8 mouse cellular contexts compared by ENCODE assay signal in genomic region chr5:112718655-112719306, GRCm38 (mm10).
DNase-seq lines count a peak whose midpoint lies in the region; ATAC-seq and TF ChIP-seq lines count a peak whose summit lies in the region.

No protein-coding gene starts in this region.

- no peaks in the 10 kb centered on the region for H3K9me3 ChIP-seq in forebrain, embryonic 13.5 days (replicated peaks)

- TF ChIP-seq POLR2A in testis, adult 2 months (IDR thresholded peaks at IDR 0.05; ENCODE audit: control insufficient read depth, low read depth, low read length) = no peak

- peaks cover 10% of the 10 kb centered on the region for H3K4me1 ChIP-seq in forebrain, embryonic 13.5 days
- H3K4me1 ChIP-seq in testis, adult 2 months (ENCODE audit: control insufficient read depth, insufficient read depth, low read length) = 0 out of 2 replicates have a peak, but pooled peaks cover 2% of the 10 kb centered on the region

- peak; percentile 27; the same call in 1 of the 2 replicates for TF ChIP-seq CTCF in testis, adult 2 months (IDR thresholded peaks at IDR 0.05; ENCODE audit: control insufficient read depth, insufficient read depth, insufficient replicate concordance, low read depth, low read length)

- no peak overlapping the region for H3K9ac ChIP-seq in forebrain, embryonic 13.5 days

- H3K4me2 ChIP-seq in forebrain, embryonic 13.5 days = peak overlapping the region; percentile 10; the same call in 1 of the 2 replicates

- 36% methylated on average over 12 of the region's 12 CpGs for WGBS in forebrain, embryonic 13.5 days

- no peak for ATAC-seq in forebrain, embryonic 13.5 days

- no peak overlapping the region for H3K4me3 ChIP-seq in forebrain, embryonic 13.5 days
- no peak overlapping the region for H3K4me3 ChIP-seq in testis, adult 2 months (ENCODE audit: control insufficient read depth, low read depth, low read length)

- 0 out of 2 replicates have a peak, but pooled peaks cover 6% of the 10 kb centered on the region for H3K27me3 ChIP-seq in forebrain, embryonic 13.5 days
- no peaks in the 10 kb centered on the region for H3K27me3 ChIP-seq in testis, adult 2 months (ENCODE audit: control insufficient read depth, insufficient read depth, low read length)

- H3K27ac ChIP-seq in forebrain, embryonic 13.5 days = no peak overlapping the region
- no peak overlapping the region for H3K27ac ChIP-seq in testis, adult 2 months (ENCODE audit: control insufficient read depth, insufficient read depth, low read depth, low read length)

- no peaks in the 10 kb centered on the region for H3K36me3 ChIP-seq in forebrain, embryonic 13.5 days (ENCODE audit: poor library complexity, severe bottlenecking)
- no peaks in the 10 kb centered on the region for H3K36me3 ChIP-seq in testis, adult 2 months (ENCODE audit: control insufficient read depth, insufficient read depth, low read length)

- DNase-seq in cerebellum, postnatal 4 days (ENCODE audit: low spot score in 2 of 2) = peak; percentile 62
- no peak for DNase-seq in cerebellum, adult 18-20 months
- DNase-seq in ZHBTc4 (ENCODE audit: low read depth, low spot score) = peak; percentile 92
- peak; percentile 63 for DNase-seq in kidney, adult 9 months
- DNase-seq in lung, postnatal 4 days = peak; percentile 75 to 85
- DNase-seq in B cell, adult 2 months = no peak

Comparison
In these comparisons a context has a peak if more than half of its experiments do, and no peak if none do; other contexts are left out.
1. DNase-seq: peak in cerebellum, postnatal 4 days (2 of 2), ZHBTc4 (single experiment), kidney, adult 9 months (single experiment) and lung, postnatal 4 days (2 of 2); none in cerebellum, adult 18-20 months (0 of 2) and B cell, adult 2 months (0 of 2).